Mouse (Mus musculus) forelimb bud, embryonic 11.5 days (tissue): ENCODE measurements at regions not wholly inside any gene's neighbourhood (a gene's known extent, or its start where the extent isn't known, plus 50 kb on each side); places are given as distances from the start of the nearest gene placed in this dataset.

Source experiments
- DNase-seq: peaks from one replicate; pipeline ENCODE4 v3.0.0-alpha.2; 2012; ENCODE audit warnings: low read depth, low spot score

DNA sequence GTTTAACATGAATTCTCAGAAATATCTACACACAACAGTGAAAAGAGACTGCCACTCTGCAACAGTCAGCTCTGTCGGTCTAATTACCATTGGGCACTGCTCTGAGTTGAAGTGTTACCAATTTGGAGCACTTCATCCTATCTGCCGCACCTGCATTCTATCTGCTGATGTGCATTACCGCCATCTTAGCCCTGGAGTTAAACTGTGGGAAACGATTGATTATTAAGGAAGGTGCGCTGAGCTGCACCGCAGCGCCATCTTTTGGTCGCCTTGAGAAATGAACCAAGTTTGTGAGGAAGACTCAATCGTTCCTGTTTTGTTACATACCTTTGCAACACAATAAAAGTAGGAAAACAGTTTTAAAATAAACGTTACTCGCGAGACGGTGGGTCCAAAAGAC is 110.5 kb downstream of the Rergl start:
- peak; percentile 65 for DNase-seq

- DNase-seq: no peak
Observed at GRCm38 (mm10) chr6:139350939-139351338, 150.8 kb downstream of the Rergl start.

- no peak for DNase-seq
Observed at GRCm38 (mm10) chr6:139325226-139325625, 176.6 kb downstream of the Rergl start.

GRCm38 (mm10) chr6:139307651-139308050 is 194.1 kb downstream of the Rergl start:
- DNase-seq: peak; percentile 24

DNA sequence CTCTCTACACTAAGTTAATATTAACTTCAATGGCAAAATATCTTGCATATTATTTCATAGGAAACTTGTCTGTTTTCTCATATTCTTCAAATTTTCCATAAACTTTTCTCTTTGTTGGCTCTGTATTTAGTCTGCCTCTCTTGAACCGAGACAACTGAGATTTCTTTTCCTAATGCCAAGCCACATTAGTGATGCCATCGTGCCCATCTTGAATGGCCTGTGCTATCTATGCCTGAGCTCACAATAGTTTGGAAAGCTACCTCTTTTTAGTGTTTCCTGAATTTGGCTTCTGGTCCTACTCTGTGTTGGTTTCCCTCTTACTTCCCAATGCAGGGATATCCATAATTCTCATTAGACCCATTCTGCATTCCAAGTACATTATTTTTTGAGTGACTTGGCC is 197.5 kb downstream of the Rergl start:
- no peak for DNase-seq

GRCm38 (mm10) chr6:139295701-139296100 is 206.1 kb downstream of the Rergl start:
- DNase-seq: no peak

- no peak for DNase-seq
Observed at GRCm38 (mm10) chr6:139279093-139279492, 222.7 kb downstream of the Rergl start.

- DNase-seq: no peak
Observed at GRCm38 (mm10) chr6:139275512-139275911, 226.3 kb downstream of the Rergl start.

DNA sequence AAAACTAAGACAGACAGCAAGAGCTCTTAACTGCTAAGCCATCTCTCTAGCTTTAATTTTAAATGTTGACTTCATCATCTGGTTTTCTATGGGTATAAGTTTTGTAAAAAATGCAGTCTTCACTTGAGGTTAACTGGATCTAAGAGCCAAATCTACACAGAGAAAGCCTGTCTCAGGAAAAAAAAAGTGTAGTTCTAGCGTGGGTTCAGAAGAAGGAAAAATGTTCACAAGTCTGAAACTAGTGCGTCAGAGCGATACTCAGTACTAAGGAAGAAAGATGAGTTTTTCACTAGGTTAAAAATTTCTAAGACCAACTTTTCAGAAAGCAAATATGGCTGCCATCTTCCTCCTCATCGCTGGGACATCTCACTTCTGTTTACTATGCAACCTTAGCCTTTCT is 248.1 kb downstream of the Rergl start:
- no peak for DNase-seq

DNA sequence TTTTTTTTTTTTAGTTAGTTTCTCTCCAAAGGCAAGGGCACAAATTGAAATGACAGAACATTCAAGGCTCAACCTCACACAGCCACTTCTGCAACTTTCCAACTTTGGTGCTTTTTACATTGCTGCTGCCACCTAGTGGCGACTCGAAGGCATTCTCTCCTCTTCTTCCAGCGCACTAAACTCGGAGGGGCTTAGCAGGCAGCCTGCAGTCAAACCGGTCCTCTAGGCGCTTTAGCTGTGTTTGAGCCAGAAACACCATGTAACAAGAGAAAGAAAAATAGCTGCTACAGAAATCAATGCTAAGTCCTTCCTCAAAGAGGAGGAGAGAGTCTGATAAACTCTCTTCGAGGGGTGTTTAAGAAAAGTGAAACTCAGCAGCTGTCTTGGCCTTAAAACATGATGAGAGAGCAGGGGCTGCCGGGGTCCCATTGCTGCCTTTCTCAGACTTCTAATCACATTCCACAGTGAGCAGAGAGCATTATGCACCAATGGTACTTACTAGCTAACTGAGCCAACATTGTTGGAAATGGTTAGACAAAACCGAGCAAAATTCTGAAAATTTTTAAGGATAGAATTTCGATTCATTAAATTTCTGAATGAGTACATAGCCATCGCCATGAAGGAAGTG is 252.7 kb downstream of the Rergl start:
- peak; percentile 76 for DNase-seq

DNA sequence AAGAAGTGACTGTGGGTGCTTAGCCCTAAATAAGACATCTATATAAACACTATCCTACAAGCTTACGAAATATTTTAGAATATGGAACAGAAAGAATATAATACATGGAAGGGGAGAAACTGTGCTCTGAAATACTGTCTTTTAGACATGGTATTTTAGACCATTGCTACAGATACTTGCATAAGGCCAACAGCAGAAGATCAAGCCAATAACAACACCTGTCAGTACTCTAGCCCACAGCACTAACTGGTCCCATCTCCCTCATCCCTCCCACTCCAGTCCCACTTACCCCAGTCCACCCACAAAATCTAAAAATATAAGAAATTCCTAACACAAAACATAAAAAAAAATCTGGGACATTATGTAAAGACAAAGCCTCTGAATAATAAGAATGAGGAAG is 275.6 kb downstream of the Rergl start:
- no peak for DNase-seq

DNA sequence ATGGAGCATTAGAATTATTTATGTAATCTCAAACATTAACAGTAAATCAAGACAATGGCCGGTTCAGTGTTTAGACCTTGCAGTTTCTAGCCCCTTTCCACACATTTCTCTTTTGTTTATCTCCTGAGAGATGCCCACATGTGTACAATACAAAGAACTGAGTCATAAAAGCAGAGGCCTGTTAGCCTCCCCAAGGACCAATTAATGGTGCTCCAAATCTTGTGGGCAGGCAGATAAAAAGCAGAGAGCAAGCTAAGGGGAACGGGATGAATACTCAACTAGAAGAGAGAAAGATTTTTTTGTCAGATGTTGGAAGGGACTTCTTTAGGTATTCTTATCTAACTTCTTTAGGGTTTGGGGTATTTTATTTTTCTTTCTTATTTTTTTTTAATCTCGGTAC is 287.3 kb downstream of the Rergl start:
- DNase-seq: no peak

DNA sequence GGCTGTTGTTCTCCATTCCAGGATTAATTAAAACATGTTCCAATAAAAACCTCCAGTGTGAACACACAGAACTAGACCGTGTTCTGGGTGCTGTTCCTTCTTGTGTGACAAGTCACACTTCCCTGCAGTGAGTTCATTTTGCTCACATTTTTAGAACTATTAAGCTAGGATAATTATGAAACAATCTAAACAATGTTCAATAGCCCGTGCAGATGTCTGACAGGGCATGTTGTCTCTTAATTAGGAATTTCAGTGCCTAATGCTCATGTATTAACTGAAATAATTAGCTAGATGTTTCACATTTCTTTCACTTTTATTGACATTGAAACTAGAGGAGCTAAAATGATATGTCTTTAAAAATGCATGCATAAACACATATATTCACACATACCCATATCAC is 291.5 kb downstream of the Rergl start:
- DNase-seq: no peak

DNA sequence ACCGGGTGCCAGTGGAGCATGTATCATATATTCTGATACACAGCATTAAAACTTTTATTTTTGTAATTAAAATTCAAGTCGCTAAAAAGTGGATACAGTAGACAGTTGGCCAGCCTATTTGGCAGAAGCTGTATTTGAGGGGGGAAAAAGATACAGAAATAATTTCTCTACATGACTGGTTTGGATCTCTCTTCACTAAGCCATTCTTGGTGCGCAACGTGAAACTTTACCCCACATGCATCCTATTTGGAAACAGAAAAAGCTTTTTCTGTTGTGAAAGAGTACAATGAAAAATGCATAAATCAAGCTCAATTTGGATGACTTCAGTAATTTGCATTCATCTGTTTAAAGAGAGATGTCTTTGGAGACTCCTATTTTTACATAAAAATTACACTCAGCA is 303.2 kb downstream of the Rergl start:
- DNase-seq: no peak

DNA sequence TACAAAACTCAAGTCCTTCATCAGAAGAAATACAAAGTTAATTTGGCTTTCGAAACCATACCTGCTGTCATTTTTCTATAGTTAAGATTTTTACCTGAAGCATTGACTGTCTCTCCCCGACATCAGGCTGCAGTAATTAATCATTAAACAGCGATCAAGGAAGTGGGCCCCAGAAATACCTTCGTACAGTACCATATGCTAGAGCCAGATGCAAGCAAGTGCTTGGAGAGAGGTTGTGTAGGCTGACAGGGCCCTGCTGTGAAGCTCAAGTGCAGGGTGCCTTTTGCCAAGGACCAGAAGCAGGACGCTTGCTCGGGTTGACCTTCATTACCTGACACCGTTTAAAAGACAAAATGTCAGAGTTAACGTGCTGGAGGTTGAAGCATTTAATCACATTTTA is 315.3 kb downstream of the Rergl start:
- no peak for DNase-seq

GRCm38 (mm10) chr6:139160352-139160751 is 341.4 kb downstream of the Rergl start:
- no peak for DNase-seq

GRCm38 (mm10) chr6:139159741-139160140 is 342.0 kb downstream of the Rergl start:
- DNase-seq: no peak

GRCm38 (mm10) chr6:139154802-139155201 is 347.0 kb downstream of the Rergl start:
- no peak for DNase-seq

DNA sequence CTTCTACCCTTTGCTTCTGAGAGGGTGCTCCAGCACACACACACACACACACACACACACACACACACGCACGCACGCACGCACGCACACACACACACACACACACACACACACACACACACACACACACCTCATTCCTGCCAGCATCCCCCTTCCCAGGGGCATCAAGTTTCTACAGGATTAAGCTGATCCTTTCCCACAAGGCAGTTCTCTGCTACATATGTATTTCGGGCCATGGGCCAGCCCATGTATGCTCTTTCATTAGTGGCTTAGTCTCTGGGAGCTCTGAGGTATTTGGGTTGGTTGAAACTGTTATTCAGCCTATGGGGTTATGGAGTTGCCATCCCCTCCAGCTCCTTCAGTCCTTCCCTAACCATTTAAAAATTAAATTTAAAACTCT is 366.1 kb downstream of the Rergl start:
- DNase-seq: no peak

DNA sequence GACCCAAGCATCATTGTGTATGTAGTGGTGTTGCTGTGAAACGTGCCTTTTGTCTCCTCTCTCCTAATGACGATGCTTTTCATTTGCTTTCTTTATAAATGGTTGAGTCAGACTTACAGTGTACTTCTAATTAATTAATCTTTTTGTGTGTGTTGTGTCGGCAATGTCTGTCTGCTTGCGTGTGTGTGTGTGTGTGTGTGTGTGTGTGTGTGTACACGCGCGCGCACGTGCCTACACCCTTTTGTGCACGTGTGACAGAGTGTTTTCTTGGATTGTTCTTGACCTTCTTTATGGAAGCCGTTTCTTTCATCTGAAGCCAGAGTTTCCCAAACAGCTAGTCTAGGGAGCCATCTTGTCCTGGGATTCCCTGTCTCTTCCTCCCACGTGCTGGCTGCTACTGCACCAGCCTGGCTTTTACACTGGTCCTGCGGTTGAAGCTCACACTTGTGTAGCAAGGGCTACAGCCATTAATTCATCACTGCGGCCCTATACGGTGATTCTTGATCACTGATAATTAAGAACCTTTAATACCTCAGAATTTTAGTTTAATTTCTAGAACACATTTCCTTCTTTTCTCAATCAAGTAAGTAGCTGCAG is 369.6 kb downstream of the Rergl start:
- DNase-seq: no peak

DNA sequence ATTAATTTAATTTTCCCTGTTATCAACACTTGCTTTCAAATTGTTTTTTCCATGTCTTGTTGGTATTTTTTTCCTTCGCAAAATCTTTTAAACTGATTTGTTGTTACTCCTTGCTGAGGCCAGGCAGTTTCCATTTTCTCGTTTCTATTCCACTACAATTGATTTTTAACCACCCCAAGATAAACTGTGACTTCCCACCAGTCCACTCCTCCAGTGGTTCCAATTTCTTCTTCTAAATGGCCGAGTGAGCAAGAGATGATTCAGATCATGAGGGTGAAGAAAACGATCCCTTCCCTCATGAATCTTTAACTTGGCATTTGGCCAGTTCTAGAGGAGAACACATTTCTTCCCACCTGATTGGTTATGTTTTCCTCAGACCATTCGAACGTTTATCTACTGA is 393.5 kb downstream of the Rergl start:
- no peak for DNase-seq

- no peak for DNase-seq
Observed at GRCm38 (mm10) chr6:139103397-139103796, 398.4 kb downstream of the Rergl start.

- DNase-seq: no peak
Observed at GRCm38 (mm10) chr6:139099273-139099672, 402.5 kb downstream of the Rergl start.

GRCm38 (mm10) chr6:139075433-139075832 is 417.1 kb upstream of the Igbp1b start:
- DNase-seq: no peak
